Mouse (Mus musculus) layer of hippocampus, postnatal 14 days (tissue): Measurements from ENCODE around the gene Tmem258. TPM values are rescaled to one million over a fixed set of nuclear protein-coding genes. Genes with fewer than 3 reads are reported as not detected.
A peak's percentile ranks its signal among the peaks of the same experiment; 100 is the strongest.
"Not testable (repeated sequence)": the region's sequence is repeated elsewhere in the genome, so short reads cannot be mapped to it uniquely, and the experiment has no call there.

Source experiments
- DNase-seq, 2 experiments: peaks; one replicate each; pipeline ENCODE4 v3.0.0; 2021 to 2022; ENCODE audit warnings: low spot score in 2 of 2, mixed read lengths in 1 of 2
- long read RNA-seq, 2 experiments: library from polyadenylated mRNA; stranded (forward); transcript quantifications; one replicate each; pipeline ENCODE4 v2.0.0; 2021
- total RNA-seq, 2 experiments: library from RNA; stranded (reverse); gene quantifications; 2 replicates each; pipeline ENCODE4 v1.2.3; 2021

Gene Tmem258
- 10 to 100 TPM; 90.6 to 91.7 TPM for total RNA-seq
- long read RNA-seq, experiment 1, transcript Tmem258-201 (4 exons, 606 nt) = major isoform, 59 of 68 reads
- long read RNA-seq, experiment 1, partial matches to known transcripts = 1 of 68 reads
- long read RNA-seq, experiment 1, other reads (novel, unspliced or antisense) = 6 of 68 reads
- long read RNA-seq, experiment 2, transcript Tmem258-201 (4 exons, 606 nt) = major isoform, 155 of 160 reads
- long read RNA-seq, experiment 2, partial matches to known transcripts = 5 of 160 reads
- long read RNA-seq, experiment 2, other reads (novel, unspliced or antisense) = 0 of 160 reads

DNA sequence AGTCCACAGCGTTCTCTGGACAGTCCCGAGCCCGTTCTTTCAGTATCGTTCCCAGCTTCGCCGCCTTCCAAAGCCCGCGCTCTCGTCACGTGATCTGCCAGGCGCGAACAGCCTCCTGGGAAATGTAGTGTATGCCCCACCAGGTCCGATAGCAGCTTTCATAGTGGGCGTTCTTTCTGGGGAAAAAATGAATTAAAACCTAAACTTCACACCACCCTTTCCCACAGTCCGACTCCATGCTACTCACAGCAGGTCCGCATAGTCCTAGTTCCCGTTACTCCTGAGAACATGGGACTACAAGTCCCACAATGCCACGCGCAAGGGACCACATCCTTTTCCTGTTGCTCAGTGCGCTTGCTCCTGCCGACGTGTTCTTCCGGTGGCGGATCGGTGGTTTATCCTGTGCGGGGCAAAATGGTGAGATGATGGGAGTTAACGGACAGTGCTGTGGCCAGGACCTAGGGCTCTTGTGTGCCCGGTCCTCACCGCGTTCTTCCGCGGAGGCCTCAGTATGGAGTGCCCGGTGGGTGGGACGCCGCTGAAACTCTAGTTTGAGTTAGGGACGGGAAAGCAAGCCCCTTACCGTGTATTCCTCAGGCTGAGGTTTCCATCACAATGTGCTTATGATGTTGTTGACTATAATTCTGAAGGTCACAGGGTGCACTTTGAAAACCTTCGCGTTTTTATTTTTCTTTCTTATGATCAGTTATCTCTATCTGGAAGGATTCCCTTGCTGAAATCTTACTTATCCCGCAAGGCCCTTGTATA is at the start of gene Tmem258, which contains the start of gene Fen1:
Gene Tmem258 (plus strand): TSS at position 167 of the 768 bp plus-strand sequence.
Gene Fen1 (minus strand): TSS at position 322 of the 768 bp plus-strand sequence.
- peak; percentile 94 to 95 for DNase-seq

DNA sequence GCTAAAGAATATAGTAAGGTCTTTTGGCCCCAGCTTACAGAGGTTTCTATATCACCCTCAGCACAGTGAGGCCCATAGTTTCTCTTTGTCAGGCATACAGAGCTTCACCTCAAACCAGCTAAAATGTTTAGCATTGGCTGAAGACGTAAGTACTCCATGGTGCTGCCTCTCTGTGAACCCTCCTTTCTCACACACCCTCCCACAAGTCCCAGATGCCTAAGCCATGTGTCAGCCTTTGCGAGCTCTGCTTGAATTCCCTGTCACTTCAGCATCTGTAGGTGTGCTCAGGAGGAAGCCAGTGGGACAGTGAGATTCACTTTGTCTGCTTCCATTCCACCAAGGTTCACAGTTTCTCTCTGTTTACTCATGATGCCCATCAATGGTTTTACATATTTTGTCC is 46.1 kb upstream of the Tmem258 start:
- DNase-seq = no peak

GRCm38 (mm10) chr19:10163896-10164295 is 39.9 kb upstream of the Tmem258 start:
- DNase-seq = no peak

- DNase-seq = not testable (repeated sequence)
These were observed 37.9 kb upstream of the Tmem258 start for GRCm38 (mm10) chr19:10165928-10166327.

DNA sequence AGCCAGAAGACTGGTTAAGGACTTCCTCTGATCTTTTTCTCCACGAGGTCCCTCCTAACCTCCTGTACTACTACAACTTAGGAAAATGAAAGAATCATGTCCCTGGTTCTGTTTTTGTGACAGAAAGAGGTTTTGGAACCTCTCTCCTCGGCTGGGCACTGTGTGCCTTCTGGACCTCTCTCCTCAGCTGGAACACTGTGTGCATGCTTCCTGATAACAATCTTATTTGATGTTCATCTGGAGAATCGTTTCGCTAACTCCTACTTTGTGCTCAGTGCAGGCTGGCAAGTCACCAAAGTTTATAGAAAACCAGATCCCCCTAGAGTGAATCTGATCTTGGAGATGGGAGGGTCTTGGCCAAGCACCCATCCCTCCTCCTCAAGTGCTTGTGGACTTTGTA is 36.7 kb upstream of the Tmem258 start:
- no peak for DNase-seq

DNA sequence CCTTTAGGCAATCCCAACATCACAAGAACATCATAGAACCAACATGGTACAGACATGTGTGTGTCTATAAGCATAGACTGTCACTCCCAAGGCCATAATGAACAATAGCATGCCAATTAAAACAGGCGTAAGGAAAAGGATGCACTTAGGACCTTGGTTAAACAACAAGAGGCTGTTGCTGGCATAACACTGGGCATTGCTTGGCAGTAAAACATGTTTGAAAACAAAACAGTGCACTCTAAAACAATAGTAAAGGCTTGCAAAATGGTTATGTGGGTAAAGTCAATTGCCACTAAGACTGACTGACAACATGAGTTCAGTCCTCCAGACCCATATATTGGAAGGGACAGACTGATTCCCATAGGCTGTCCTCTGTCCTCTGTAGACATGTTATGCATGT is 35.9 kb upstream of the Tmem258 start:
- DNase-seq = no peak

GRCm38 (mm10) chr19:10168441-10168840 is 35.4 kb upstream of the Tmem258 start:
- no peak for DNase-seq

GRCm38 (mm10) chr19:10169179-10169578 is 34.6 kb upstream of the Tmem258 start:
- DNase-seq = no peak

- DNase-seq = not testable (repeated sequence)
These were observed 34.0 kb upstream of the Tmem258 start for GRCm38 (mm10) chr19:10169692-10170330.

DNA sequence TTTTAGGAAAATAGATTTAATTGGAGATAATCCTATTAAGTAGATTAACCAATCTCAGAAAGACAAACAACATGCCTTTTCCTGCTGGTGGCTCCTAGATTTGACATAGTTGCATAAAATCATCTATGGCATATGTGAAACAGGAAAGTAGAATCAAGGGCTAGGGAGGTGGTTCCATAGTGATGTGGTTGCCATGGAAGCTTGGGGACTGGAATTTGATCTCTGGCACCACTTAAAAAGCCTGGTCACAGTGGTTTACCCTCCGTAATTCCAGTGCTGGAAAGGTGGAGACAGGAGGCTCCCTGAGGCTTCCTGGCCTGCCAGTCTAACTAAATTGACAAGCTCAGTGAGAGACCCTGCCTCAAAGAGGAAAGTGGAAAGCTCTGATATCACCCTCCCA is 33.3 kb upstream of the Tmem258 start:
- DNase-seq = no peak

DNA sequence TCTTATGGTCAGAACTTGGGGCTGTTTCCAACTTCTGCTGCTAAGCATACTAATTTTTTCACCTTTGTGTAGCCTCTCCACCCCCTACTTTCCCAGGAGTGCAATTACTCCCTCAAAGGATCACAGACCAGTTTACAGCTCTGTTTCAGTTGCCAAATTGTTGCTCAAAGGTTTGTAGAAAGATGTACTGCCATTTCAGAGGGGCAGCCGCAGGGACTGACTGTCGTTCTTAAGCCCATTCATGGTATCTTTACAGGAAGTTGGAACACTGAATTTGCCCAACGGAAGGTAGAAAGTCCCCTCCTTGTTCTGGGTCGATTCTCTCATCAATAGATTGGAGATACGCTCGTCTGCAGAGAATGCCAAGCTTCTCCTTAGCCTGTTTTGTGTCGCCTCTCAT is 32.5 kb upstream of the Tmem258 start:
- DNase-seq = no peak

DNA sequence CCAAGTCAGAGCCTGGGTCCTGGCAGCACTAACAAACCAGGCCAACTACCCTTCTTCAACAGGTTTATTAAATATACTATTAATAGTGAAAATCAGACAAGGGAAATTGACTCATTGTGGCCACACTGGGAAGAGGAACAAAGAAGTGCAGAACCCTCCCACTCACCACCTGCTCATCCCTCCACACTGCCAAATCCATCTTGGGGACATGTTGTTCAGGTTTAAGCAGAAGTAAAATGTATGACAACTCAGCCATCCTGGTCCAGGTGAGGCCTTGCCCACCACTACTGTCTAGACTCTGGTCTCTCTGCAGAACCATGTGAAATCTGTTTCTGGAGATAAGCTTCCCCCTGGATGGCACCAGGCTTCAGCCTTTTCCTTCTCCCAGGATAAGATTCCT is 32.0 kb upstream of the Tmem258 start:
- peak in 1 of 2 experiments; percentile 68 for DNase-seq

- no peak for DNase-seq
These were observed 30.6 kb upstream of the Tmem258 start for GRCm38 (mm10) chr19:10173116-10173718.

- no peak for DNase-seq
These were observed 29.8 kb upstream of the Tmem258 start for GRCm38 (mm10) chr19:10173844-10174539.

DNA sequence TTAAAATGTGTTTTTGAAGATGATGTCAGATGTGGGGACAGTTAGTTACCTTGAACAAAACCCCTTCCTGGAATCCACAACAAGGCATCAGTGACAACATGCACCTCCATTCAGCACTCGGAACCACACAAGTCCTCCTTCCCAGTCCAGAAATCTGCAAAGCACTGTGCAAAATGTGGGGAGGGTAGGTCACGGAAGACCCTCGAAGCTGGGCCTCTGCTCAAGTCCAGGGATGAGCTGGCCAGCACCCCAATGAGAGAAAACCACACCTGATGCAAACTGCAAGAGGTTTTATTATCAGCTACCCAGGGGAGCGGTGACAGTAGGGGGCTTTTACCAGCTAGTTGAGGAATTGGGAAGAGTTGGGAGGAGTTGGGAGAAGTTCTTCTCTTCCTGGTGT is 28.9 kb upstream of the Tmem258 start:
- DNase-seq = no peak

GRCm38 (mm10) chr19:10176477-10176876 is 27.3 kb upstream of the Tmem258 start:
- DNase-seq = no peak

DNA sequence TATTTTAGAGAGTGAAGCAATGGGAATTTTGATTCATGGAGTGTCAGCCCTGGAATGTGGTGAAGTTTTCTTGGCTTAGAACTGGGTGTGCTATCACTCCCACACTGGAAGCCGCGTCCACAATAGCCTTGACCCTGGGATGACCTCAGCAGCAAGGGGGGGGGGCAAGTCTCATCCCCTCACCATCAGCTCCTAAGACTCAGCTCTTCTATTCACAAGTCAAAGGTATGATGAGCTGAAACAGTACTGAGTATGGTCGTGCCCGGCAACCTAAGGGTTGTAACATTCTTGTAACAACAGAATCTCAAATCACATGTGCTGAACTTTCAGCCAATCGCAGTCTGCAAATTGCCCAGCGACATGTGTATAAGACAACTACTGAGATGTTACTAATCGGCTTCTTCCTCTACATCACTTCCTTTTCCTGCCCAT is 26.9 kb upstream of the Tmem258 start:
- no peak for DNase-seq

GRCm38 (mm10) chr19:10181225-10181624 is 22.6 kb upstream of the Tmem258 start:
- no peak for DNase-seq

- DNase-seq = no peak
These were observed 21.7 kb upstream of the Tmem258 start for GRCm38 (mm10) chr19:10182142-10182541.

GRCm38 (mm10) chr19:10182670-10183298 is 21.0 kb upstream of the Tmem258 start, which contains the start of gene Fads1:
TSS of gene Fads1 (plus strand) at chr19:10182888.
- DNase-seq = peak; percentile 95 to 98
